Mouse (Mus musculus): ENCODE results near the gene Xlr4a.
"Not testable (repeated sequence)": the region's sequence is repeated elsewhere in the genome, so short reads cannot be mapped to it uniquely, and the experiment has no call there.

The Xlr4a gene

GRCm38 (mm10) chrX:73082267-73083055, at the start of gene Xlr4a:
Xlr4a (minus strand) TSS chrX:73082478.
- CTCF ChIA-PET: not testable (repeated sequence)

- CTCF ChIA-PET: not testable (repeated sequence)
These were observed 40.9 kb upstream of the Xlr4a start for GRCm38 (mm10) chrX:73122859-73123829.

GRCm38 (mm10) chrX:73116747-73117146, 34.5 kb upstream of the Xlr4a start, which contains the start of gene Gm14685:
Gm14685 (plus strand) TSS chrX:73117047.
- CTCF ChIA-PET: not testable (repeated sequence)

GRCm38 (mm10) chrX:73096941-73097508, 14.7 kb upstream of the Xlr4a start, which contains the start of gene Xlr3a:
Xlr3a (minus strand) TSS chrX:73097095.
- CTCF ChIA-PET: not testable (repeated sequence)

- CTCF ChIA-PET: not testable (repeated sequence)
These were observed 15.4 kb downstream of the Xlr4a start for GRCm38 (mm10) chrX:73066765-73067312.

GRCm38 (mm10) chrX:73064415-73064793, 17.9 kb downstream of the Xlr4a start, which contains the start of gene Pnma3:
Pnma3 (plus strand) TSS chrX:73064787.
- CTCF ChIA-PET: no interaction called here

GRCm38 (mm10) chrX:73063512-73064414, 18.5 kb downstream of the Xlr4a start:
- CTCF ChIA-PET: no interaction called here

- CTCF ChIA-PET: no interaction called here
These were observed 20.0 kb downstream of the Xlr4a start for GRCm38 (mm10) chrX:73062323-73062722.

DNA sequence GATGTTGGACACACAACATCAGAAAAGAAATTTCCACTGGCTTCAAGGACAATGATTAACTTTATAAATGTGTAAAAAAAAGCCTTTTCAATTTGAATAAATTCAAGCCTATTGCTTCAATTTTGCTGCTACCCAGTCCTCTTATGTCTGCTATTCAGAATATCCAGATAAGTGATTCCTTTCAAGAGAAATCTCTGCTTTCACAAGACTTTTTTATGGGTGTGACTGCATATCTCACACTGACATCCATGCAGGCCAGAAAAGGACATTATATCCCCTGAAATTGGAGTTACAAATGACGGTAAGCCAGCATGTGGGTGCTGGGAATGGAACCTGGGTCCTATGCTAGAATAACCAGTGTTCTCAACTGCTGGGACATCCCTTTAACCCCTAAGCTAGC, 20.8 kb downstream of the Xlr4a start:
- CTCF ChIA-PET: no interaction called here

- CTCF ChIA-PET: interaction anchor here (0.6 kb wide), 1 partner anchor 639 kb away, joined by 4 read pairs; no protein-coding TSS in a partner anchor
These were observed 28.3 kb downstream of the Xlr4a start for GRCm38 (mm10) chrX:73053860-73054563.

- CTCF ChIA-PET: no interaction called here
These were observed 42.6 kb downstream of the Xlr4a start for GRCm38 (mm10) chrX:73039666-73040065.

GRCm38 (mm10) chrX:73038831-73039230, 43.4 kb downstream of the Xlr4a start:
- CTCF ChIA-PET: no interaction called here

GRCm38 (mm10) chrX:73037003-73037402, 45.3 kb downstream of the Xlr4a start, which contains the start of gene Pnma5:
Pnma5 (minus strand) TSS chrX:73037103.
- CTCF ChIA-PET: no interaction called here
